Mouse (Mus musculus) lung, postnatal 25 days (tissue): ENCODE data around the gene Atox1.
A peak's percentile ranks its signal among the peaks of the same experiment; 100 is the strongest.

Experiments used
- DNase-seq: peaks from one replicate; pipeline ENCODE4 v3.0.0; 2022; ENCODE audit warnings: low spot score

The Atox1 gene

DNA sequence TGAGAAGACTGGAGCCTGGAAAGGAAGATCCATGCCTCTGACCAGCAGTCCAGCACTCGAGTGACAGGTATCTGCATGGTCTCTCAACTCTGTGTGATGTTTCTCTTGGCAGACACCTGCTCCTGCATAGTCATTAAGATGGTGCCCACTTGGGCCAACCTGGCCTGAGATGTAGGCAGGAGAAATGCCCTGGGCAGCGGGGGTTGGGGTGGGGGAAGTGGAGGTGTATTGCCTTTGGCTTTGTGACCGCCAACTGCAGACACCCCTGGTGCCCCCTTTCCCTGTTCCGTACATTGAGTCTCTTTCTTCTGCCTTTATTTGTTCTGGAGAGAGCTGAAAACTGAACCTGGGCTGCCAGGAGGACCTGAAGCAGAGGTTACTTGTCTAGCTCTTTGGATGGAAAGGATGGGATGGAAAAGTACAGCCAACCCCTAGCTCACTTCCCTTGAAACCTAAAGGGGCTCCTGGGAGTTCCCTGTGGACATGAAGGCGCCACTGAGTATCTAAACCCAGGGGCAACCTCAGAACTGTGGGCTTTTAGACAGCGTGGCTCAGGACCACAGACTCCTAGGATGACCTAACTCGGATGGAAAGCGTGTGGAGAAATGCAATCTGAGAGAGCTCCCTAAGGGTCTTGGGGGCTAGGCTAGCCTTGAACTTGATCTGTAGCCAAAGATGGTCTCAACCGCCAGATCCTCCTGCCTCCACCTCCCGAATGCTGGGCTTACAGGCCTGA lies 48.2 kb downstream of the Atox1 start:
- DNase-seq: no peak

DNA sequence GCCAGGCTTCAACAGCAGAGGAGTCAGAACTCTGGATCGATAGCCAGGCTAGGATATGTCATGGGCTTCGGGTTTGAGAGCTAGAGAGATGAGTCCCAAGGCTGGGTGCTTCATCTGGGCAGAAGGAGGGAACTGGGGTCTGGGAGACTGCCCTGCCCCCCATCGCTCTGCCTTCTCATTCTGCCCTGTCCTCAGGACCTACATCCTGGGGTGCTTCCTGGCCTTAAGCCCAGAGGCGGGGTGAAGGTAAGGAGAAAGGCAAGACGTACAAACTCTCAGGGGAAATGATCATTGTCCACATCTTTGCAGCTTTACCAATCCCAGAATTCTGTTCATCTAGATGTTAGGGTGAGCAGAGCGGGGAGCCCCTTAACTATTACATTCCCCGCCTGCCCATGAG lies 49.0 kb downstream of the Atox1 start:
- DNase-seq: no peak

DNA sequence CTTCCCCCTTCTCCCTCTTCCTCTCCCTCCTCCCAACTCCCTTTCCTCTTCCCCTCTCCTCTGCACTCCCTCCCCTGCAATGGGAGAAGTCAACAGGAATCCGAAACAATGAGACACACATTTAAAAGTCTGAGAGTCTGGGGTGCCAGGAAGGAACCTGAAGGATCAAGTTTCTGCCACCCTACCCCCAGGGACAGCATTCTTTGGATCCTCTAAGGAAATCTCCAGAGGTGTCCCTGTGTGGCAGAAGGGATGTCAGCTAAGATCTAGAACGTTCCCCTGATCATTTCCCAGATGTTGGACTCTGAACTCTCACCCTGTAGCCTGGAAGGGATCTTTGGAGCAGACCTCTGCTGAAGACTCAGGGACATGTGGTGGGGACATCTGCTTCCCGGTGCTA lies 50.5 kb downstream of the Atox1 start:
- DNase-seq: no peak

DNA sequence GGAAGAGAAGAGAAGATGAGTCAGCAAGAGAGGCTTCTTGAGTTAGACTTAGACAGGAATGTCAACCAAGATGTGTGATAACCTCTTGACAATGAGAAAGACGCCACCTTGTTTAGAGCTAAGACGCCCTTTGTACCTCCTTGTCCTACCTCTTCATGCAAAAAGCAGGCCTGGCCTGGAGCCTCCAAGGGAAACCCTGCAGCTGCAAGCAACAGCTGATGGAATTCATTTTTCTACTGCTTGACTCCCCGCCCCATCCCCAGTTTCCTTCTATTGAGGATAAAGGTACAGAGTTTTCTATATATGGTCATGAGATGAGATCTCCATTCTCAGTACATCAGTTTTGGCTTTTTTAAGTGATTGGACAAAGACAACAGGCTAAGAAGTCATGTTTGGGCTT lies 51.0 kb downstream of the Atox1 start:
- DNase-seq: no peak

DNA sequence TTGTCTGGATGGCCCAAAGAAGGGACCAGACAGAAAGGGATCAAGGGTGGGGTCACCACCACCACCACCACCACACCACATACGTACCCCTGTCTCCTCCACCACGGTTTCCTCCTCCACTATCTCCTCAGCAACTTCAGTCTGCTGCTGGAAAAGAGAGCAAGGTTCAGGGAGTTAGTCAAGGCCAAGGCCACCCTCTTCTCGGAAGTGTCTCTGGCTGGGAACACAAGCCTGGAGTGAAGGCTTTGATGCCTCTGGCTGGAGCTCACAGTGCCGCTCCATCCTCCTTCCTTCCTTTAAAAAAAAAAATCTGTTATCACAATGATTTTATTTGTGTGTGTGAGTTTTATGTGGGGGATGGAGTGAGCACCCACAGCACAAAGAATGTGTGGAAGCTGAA lies 53.9 kb downstream of the Atox1 start:
- DNase-seq: no peak

DNA sequence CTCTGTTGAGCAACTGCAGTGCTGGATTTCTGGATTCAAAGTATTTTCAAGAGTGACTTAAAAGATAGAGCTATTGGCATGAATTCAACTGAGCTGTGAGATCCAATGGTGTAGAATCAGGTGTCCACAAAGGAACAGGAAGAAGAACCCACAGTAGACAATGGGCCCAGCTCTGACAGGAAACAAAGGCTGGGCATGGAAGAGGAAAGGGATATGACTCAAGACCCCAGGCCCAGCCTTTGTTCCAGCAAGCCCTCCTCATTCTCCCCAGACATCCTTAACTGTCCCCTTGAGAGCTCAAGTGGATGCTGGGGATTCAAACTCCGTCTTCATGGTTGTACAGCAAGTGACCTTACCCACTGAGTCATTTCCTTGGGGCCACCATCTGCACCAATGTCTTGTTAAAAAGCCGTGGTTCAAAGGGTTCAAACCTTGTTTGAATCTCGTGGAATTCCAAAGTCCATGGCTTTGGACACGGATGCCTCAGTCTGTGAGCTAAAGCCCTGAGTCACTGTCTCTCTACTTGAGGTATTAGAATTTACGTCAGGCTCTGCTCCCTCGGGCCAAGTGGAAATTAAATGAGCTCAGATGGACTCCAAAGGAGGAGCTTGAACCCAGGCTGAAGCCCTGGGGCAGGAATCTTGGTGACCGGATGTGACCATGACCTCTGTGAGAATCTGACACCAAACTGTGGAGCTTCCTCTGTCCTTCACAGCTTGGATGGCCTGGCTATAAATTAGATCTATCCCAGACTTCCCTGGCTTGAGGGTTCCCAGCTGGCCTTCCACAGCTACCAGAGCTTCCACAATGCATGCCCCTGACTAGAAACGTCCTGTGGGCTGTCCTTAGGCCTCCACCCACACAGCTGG lies 55.2 kb downstream of the Atox1 start:
- peak; percentile 55 for DNase-seq

DNA sequence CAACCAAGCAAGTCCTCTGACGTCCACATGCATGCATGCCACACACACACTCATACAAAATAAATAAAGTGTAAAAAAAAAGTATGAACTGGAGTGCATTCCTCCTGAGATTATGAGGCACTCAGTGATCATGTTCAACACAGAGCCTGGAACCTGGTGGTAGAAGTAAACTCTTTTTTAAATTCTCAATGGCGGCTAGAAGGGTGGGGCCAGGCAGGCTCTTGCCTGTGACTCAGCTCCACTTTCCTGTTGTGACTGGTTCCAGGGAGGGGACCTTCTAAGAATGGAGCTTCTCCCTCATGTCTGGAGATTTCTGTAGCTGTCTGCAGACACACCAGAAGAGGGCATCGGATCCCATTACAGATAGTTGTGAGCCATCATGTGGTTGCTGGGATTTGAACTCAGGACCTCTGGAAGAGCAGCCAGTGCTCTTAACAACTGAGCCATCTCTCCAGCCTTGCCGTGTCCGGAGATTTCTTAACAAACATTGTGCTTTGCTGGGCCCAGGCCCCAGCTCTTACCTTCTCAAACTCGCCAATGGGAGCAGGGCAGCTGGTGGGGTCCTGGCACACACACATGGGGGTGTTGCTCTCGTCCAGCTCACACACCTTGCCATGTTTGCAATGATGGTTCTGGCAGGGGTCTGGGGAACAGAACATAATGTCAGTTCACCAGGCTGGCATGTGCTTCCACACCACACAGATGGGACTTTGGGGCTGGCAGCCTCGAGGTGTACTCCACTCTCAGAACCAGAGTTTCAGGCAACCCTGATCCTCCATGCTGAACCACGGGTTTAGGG lies 56.2 kb downstream of the Atox1 start:
- DNase-seq: peak; percentile 64

DNA sequence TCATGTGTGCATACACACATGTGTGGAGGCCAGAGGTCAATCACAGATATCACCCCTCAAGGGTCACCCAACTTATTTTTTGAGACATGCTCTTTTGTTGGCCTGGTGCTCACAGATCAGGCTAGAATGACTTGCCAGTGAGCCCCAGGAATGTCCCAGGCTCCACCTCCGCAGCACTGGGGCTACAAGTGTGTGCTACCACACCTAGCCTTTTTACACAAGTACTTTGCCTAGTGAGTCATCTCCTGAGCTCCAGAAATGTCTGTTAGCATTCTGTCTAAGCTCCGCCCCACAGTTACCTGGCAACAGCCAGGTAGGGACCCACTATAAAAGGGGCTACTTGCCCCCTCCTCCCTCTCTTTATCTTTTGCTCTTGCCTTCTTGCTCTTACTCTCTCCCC lies 60.2 kb downstream of the Atox1 start:
- peak; percentile 64 for DNase-seq

DNA sequence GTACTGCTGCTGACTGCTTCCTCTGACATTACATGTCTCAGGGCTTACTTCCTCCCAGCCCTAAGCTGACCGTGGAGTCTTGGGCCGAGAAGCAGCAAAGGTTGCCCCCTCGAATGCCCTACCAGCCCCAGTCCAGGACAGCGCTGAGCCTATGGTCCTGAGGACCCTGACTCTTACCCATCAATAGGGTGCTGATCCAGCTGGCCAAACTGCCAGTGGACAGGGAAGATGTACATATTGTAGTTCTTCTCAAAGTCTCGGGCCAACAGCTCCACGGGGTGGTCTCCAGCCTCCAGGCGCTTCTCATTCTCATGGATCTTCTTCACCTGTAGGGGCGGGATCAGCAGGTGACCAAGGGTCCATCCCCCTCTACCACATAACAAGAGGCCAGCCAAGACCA lies 62.7 kb downstream of the Atox1 start:
- no peak for DNase-seq

DNA sequence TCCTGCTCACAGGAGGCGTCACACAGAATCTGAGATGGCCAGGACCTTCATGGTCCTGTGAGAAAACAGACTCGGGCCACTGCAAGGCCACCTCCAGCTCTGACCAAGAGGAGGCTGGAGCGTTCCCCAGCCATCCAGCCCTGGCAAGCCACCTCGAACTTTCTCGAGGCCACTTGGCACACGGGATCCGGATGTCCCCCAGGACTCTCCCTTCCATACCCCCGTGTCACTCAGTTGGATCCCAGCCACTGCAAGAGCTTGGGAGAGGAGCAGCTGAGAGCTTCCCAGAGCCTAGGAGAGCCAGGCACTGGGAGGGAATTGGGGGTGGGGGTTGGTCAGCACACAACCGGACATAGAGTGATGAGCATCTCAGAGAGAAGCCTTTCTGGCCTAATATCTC lies 63.6 kb downstream of the Atox1 start:
- peak; percentile 16 for DNase-seq

DNA sequence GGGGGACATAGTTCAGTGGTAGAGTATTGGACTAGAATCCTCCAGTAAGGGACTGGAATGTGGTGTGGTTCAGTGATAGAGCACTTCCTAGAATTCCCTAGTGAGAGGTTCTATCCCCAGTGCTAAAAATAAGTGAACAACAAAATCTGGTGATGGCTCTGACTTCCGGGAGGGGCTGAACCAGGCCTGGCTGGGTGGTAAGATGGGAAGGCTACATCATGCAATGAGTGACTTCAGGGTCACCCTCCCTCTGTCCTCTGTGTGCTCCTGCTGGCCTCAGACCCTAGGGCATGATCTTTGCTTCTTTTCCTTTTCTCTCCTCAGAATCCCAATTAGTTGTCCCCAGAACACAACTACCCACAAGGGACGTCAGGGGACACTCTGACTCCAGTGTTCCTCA lies 64.0 kb downstream of the Atox1 start:
- no peak for DNase-seq
